Mouse (Mus musculus) testis, adult 2 months (tissue): ENCODE measurements around the gene B3gnt3. TPM values are rescaled to one million over a fixed set of nuclear protein-coding genes. Genes with fewer than 3 reads are reported as not detected.

ENCODE experiments used
- H3K27ac ChIP-seq: fragments of 200-500 bp; 2 replicates; pipeline ENCODE4 v1.5.1; 2012; ENCODE audit warnings: low read depth, low read length; ENCODE audit not compliant: control insufficient read depth, insufficient read depth
- H3K27me3 ChIP-seq: fragments of 200-500 bp; 2 replicates; pipeline ENCODE4 v1.6.1; 2012; ENCODE audit warnings: mild to moderate bottlenecking, low read length, moderate library complexity; ENCODE audit not compliant: control insufficient read depth, insufficient read depth
- H3K36me3 ChIP-seq: fragments of 200-500 bp; 2 replicates; pipeline ENCODE4 v1.6.1; 2012; ENCODE audit warnings: mild to moderate bottlenecking, low read length; ENCODE audit not compliant: control insufficient read depth, insufficient read depth
- H3K4me1 ChIP-seq: fragments of 200-500 bp; 2 replicates; pipeline ENCODE4 v1.6.1; 2012; ENCODE audit warnings: low read length; ENCODE audit not compliant: control insufficient read depth, insufficient read depth
- H3K4me3 ChIP-seq: fragments of 200-500 bp; 2 replicates; pipeline ENCODE4 v1.5.1; 2012; ENCODE audit warnings: low read depth, mild to moderate bottlenecking, low read length, moderate library complexity, mixed read lengths; ENCODE audit not compliant: control insufficient read depth
- CTCF ChIP-seq: fragments of 200-500 bp; IDR thresholded peaks from 2 replicates; pipeline ENCODE4 v1.5.1; 2012; ENCODE audit warnings: low read depth, mild to moderate bottlenecking, inconsistent platforms, low read length, moderate library complexity; ENCODE audit not compliant: control insufficient read depth, insufficient read depth, insufficient replicate concordance
- POLR2A ChIP-seq: fragments of 200-500 bp; IDR thresholded peaks from 2 replicates; pipeline ENCODE4 v1.6.1; 2012; ENCODE audit warnings: low read depth, mild to moderate bottlenecking, inconsistent platforms, low read length, moderate library complexity; ENCODE audit not compliant: control insufficient read depth
- polyA plus RNA-seq: library from polyadenylated mRNA; depleted of rRNA; stranded (reverse); fragments of >200 nt; gene quantifications from 2 replicates; pipeline ENCODE4 v1.2.3, GENCODE M21; 2012; rRNA removed

The B3gnt3 gene
- polyA plus RNA-seq, 1 experiment = 0.17 TPM

DNA sequence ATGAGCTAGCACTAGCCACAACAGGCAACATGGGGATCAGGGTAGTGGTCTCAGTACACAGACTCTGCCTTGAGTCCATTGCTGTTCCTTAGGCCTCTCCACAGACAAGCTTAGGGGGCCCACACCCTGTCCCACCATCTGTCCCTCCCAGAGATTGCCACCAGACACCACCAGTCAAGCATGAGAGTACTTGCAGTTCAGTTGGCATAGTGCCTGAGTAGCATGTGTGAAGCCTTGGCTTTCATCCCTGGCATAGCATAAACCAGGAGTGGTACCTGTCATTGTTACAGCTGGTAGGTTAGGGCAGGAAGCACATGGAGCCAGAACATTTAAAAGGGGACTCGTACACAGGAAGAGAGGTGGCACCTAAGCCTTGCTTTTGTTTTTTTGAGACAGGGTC, 41.8 kb downstream of the B3gnt3 start:
- Histone ChIP-seq H3K36me3 (no peaks in the 10 kb centered on the region), H3K4me3 (no peak overlapping the region), H3K27me3 (no peaks in the 10 kb centered on the region), H3K27ac (no peak overlapping the region), H3K4me1 (peaks cover 7% of the 10 kb centered on the region)
- TF ChIP-seq CTCF = no peak
- TF ChIP-seq POLR2A = no peak

DNA sequence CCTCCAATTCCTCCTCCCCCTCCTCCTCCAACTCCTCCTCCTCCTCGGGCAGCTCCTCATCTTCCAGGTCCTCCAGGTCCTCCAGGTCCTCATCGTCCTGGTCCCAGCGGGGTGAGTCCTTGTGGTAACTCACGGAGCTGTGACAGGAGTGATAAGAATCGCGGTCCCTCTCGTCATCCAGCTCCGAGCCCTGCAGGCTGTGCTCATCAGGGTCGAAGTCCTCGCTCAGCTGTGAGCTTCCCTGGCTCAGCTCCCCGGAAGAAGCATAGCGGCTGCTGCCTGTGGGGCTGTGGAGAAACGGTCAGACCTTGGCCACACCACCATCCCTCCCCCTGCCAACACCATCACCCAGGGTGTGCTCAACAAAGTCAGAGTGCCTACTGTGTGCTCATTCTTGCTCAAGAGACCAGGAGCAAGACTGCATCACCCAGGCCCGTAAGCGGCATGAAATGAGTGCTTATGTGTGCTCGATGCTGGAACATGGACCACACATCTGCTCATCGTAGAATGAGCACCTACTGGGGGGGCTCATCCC, 43.0 kb downstream of the B3gnt3 start:
- no peak for TF ChIP-seq POLR2A
- TF ChIP-seq CTCF = no peak
- H3K27me3 ChIP-seq = no peaks in the 10 kb centered on the region
- H3K4me3 ChIP-seq = no peak overlapping the region
- H3K27ac ChIP-seq = no peak overlapping the region
- H3K36me3 ChIP-seq = no peaks in the 10 kb centered on the region
- H3K4me1 ChIP-seq = peaks cover 11% of the 10 kb centered on the region

DNA sequence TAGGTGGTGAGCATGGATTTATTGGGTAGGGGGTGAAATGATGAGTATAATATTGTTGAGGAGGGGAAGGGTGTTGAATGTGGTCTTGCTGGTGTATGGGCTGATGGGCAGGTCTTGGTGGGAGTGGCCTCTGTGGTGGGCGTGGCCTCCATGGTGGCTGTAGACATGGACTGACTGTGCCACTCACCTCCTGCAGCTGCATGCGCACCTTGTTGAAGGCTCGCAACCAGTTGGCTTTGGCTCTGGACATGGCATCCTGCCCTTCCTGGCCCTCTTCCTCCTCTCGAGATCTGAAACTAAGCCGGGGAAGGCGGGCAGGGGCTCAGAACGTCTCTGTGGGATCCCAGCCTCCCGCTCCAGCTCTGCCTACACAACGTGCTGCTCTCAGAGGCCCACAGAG, 43.8 kb downstream of the B3gnt3 start:
- Histone ChIP-seq H3K27me3 (no peaks in the 10 kb centered on the region), H3K4me1 (peaks cover 11% of the 10 kb centered on the region), H3K4me3 (no peak overlapping the region), H3K36me3 (no peaks in the 10 kb centered on the region), H3K27ac (no peak overlapping the region)
- TF ChIP-seq POLR2A (no peak), CTCF (no peak)

DNA sequence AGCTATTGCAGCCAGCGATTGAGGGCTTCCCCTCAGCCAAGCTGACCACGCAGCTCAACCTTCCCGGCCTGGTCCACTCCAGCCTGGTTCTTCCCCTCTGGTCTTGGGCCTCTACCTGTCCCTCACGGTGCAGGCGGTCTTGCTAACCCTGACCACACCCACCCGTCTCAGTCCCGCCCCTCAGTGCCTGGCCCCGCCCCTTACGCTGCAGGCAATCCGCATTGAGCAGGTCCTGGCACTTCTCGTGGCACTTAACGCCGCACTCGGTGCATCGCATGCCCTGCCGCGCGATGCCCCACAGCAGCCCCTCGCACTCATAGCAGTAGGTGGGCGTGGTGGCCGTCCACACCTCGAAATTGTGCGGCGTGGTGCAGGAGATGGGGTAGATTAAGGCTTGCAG, 47.0 kb downstream of the B3gnt3 start:
- Histone ChIP-seq H3K27me3 (no peaks in the 10 kb centered on the region), H3K4me3 (peak overlapping the region; percentile 51; the same call in 1 of the 2 replicates), H3K27ac (no peak overlapping the region), H3K4me1 (peaks cover 6% of the 10 kb centered on the region), H3K36me3 (no peaks in the 10 kb centered on the region)
- TF ChIP-seq CTCF = no peak
- TF ChIP-seq POLR2A = no peak

DNA sequence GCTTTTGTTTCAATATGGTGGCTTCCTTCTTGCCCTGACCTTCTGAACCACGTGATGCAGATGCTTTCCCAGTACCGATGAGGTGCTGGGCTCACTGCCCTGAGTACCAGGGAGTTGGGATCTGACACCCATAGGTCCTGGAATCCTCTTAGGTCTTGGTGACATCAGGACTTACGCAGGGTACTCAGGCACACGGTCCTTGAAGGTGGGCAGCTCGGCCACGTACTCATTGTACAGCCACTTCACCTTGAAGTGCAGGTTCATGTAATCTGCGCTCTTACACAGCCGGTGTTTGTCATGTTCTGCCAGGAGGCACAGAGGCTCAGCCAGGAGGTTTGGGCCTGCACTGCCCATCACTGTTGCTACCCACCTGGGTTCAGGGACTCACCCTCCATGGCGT, 56.1 kb downstream of the B3gnt3 start:
- no peak overlapping the region for H3K4me3 ChIP-seq
- H3K27ac ChIP-seq = no peak overlapping the region

More for the DNA sequence above, 56.1 kb downstream of the B3gnt3 start:
- TF ChIP-seq CTCF (no peak), POLR2A (no peak)
- no peaks in the 10 kb centered on the region for H3K27me3 ChIP-seq
- no peaks in the 10 kb centered on the region for H3K4me1 ChIP-seq
- no peaks in the 10 kb centered on the region for H3K36me3 ChIP-seq

Other genes with a start within 250 kb of the B3gnt3 start
- 231 and 283 TPM in 2 replicates for gene Abhd8, start 238.1 kb downstream of the B3gnt3 start, polyA plus RNA-seq
- 14.2 and 19.5 TPM in 2 replicates for gene Mrpl34, start 236.8 kb downstream of the B3gnt3 start, polyA plus RNA-seq
- 136 and 152 TPM in 2 replicates for gene Dda1, start 232.6 kb downstream of the B3gnt3 start, polyA plus RNA-seq
- 0.99 and 1.2 TPM in 2 replicates for gene Ano8, start 215.8 kb downstream of the B3gnt3 start, polyA plus RNA-seq
- gene Gtpbp3, start 213.7 kb downstream of the B3gnt3 start, polyA plus RNA-seq = 6.1 and 6.3 TPM in 2 replicates
- gene Plvap, start 190.0 kb downstream of the B3gnt3 start, polyA plus RNA-seq = 0.95 and 2.4 TPM in 2 replicates
- gene Ccdc194, start 176.1 kb downstream of the B3gnt3 start, polyA plus RNA-seq = 0.05 TPM in 1 of 2 replicates, not detected in the other
- gene Bst2, start 164.3 kb downstream of the B3gnt3 start, polyA plus RNA-seq = 16.0 and 19.8 TPM in 2 replicates
- 55.1 and 61.7 TPM in 2 replicates for gene Mvb12a, start 158.9 kb downstream of the B3gnt3 start, polyA plus RNA-seq
- gene Tmem221, start 142.9 kb downstream of the B3gnt3 start, polyA plus RNA-seq = 0.86 and 0.88 TPM in 2 replicates
- gene Nxnl1, start 135.2 kb downstream of the B3gnt3 start, polyA plus RNA-seq = 0.29 and 0.47 TPM in 2 replicates
- gene Slc27a1, start 132.9 kb downstream of the B3gnt3 start, polyA plus RNA-seq = 72.5 and 82.1 TPM in 2 replicates
- gene Pgls, start 109.6 kb downstream of the B3gnt3 start, polyA plus RNA-seq = 88.4 and 93.6 TPM in 2 replicates
- 2.2 and 3.9 TPM in 2 replicates for gene Fam129c, start 104.1 kb downstream of the B3gnt3 start, polyA plus RNA-seq
- 31.0 and 37.4 TPM in 2 replicates for gene Colgalt1, start 90.8 kb downstream of the B3gnt3 start, polyA plus RNA-seq
- 0.28 and 0.33 TPM in 2 replicates for gene Unc13a, start 30.0 kb downstream of the B3gnt3 start, polyA plus RNA-seq
- gene Jak3, start 25.5 kb downstream of the B3gnt3 start, polyA plus RNA-seq = 6.6 and 8.4 TPM in 2 replicates
- 4,712 and 6,097 TPM in 2 replicates for gene Insl3, start 12.6 kb downstream of the B3gnt3 start, polyA plus RNA-seq
- 2.2 and 2.9 TPM in 2 replicates for gene Fcho1, start 23.9 kb upstream of the B3gnt3 start, polyA plus RNA-seq
- gene Zfp709, start 180.2 kb upstream of the B3gnt3 start, polyA plus RNA-seq = 0.25 and 0.29 TPM in 2 replicates
- gene Zfp882, start 206.8 kb upstream of the B3gnt3 start, polyA plus RNA-seq = 0.25 and 0.28 TPM in 2 replicates
- gene Zfp617, start 206.8 kb upstream of the B3gnt3 start, polyA plus RNA-seq = 1.6 and 2.5 TPM in 2 replicates
- 3.4 TPM in 2 replicates for gene Zfp961, start 249.2 kb upstream of the B3gnt3 start, polyA plus RNA-seq